Mouse (Mus musculus): ENCODE measurements at regions not wholly inside any gene's neighbourhood (a gene's known extent, or its start where the extent isn't known, plus 50 kb on each side); places are given as distances from the start of the nearest gene placed in this dataset.

DNA sequence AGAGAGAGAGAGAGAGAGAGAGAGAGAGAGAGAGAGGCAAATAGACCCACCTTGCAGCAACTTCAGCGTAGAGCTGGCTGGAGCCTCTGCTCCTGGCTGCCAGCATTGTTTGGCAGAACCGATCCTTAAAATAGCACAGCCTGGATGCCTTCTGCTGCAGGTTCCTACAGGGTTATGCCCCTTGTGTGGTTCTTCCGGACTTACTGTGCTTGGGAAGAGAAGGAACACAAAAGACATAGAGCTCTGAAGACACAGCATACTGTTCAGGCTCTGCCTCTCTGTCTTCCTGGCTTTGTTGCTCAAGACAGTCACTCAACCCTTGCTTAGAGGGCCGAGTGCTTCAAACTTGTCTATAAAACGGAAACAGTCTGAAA is 86.2 kb upstream of the Slc25a26 start:
- no peak for DNase-seq (ENCODE audit: low spot score in 2 of 2)

DNA sequence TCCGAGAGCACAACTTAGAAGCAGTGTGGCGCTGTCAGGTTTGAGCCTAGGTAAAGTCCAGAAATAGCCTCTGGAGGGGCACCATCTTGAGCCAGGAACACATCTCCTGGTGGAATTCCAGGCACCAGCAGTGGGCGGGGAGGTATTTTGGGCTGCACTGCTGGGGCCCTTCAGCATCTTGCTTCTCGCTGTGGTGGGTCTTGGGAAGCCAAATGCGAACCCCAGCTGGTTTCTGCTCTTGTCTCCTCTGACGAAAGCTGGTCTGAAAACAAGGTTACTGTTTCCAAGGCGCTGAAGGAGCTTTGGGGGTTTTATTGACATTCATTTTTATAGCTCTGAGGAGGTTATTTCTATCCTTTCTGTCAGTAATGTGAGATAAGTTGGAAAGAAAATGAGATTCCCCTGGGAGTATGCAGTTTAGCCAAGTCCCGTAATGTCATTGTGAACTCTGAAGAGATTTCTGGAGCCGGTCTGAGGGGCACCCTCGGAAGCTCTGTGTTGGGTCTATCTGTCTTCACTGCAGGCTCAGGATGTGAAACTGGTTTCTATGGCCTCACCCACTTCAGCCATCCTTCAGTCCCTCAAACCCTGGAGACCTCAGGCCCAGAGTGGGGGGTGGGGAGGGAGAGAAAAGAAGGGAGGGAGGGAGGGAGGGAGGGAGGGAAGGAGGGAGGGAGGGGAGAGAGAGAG is 86.7 kb upstream of the Slc25a26 start:
- DNase-seq (ENCODE audit: low spot score in 2 of 2), result peak in 1 of 2 experiments; percentile 21

DNA sequence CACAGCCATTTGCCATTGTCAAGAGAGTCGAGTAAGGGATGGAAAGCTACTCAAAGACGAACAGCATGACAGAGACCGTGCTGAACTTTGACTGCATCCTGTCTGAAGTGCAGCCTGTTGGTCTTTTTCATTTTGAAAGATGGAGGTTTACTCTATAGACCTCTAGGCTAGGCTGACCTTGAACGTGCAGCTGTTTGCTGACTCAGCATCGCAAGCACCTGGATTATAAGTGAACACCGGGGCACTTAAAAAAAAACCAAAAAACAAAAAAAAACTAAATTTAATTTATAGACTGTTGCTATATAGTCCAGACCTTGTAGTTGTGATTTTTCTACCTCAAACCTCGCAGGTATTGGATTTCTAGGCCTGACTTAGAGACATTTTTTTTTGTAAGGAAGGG is 87.8 kb upstream of the Slc25a26 start:
- no peak for DNase-seq (ENCODE audit: low spot score in 2 of 2)

DNA sequence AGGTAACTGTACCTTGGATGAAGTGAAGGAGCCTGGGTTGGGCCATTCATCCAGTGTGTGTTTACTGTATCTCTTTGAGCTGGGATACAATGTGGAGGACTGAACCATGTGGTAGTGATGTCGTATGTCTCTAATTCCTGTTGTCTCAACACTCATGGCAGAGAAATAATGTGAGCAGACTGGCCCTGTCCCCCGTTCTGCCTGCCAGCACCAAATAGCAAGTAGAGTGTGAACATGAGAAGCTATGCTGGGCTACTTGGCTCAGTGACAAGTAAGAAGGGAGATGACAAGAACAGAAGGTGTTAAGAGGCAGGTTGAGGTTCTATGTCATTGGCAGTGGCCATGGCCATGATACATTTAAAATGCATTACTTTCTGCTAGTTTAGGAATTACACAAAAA is 89.7 kb upstream of the Slc25a26 start:
- DNase-seq (ENCODE audit: low spot score in 2 of 2), result no peak

DNA sequence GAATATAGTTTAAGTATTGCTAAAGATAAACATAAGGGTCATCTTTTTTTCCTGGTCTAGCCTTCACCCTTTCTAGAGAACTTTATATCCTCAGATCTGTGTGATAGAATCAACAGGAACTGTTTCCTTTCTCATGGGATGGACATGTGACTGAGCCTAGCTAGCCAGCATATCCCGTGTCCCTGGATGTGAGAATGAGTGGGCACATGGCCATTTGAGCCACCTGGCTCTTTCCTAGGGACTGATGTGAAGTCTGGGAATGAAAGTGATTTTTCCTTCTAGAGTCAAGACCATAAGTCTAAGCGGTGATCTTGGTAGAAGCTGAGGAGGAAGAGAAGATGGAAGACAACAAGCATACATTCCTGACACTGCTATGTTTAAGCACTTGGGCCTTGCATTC is 91.1 kb upstream of the Slc25a26 start:
- no peak for DNase-seq (ENCODE audit: low spot score in 2 of 2)

DNA sequence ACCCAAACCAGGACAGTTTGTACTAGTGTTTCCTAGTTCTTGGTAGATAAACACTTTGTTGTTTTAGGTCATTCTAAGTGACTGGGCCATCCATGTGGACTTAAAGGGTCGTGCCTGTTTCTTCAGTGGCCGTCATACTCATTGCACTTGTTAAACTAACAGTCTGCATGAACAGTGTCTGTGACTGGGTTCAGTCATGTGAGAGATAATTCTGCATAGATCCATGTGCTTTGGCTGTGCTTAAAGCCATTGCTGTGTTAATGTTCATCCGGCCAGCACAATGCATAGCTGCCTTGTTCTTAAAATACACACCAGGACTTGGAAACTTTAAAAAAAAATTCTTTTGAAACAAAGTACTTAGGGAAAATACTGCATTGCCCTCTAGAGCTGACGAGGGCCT is 92.4 kb upstream of the Slc25a26 start:
- no peak for DNase-seq (ENCODE audit: low spot score in 2 of 2)

DNA sequence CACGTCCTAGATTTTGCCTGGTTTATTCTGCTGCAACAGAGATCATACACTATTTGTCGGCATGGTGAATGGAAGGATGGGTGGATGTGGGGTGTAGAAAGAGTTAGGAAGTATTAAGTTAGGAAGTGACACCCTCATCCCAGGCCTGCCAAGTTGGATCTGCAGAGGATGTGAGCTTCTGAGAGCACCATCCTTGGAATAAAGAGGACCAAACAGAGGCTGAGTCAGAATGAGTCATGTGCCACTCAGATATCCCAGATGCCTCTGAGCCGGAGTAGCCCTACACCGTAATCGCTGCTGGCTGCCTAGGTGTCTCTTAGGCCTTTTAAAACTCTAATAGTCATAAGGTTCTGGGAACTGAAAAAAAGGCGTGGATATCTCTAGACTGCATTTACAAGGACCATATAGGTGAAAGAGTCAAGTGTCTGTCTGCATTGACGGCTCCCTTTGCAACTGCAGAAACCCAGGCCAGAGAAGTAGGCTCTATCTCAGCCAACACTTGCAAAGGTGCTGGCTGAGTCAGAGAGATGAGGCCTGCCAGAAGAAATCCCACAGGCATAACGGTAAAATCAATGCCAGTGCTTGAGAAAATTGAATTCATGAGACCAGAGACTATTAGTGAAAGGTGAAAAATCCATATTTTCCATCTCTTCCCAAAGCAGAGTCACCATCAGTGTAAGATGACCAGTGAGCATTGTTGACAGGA is 94.6 kb upstream of the Slc25a26 start:
- DNase-seq (ENCODE audit: low spot score in 2 of 2), result peak; percentile 16 to 62

DNA sequence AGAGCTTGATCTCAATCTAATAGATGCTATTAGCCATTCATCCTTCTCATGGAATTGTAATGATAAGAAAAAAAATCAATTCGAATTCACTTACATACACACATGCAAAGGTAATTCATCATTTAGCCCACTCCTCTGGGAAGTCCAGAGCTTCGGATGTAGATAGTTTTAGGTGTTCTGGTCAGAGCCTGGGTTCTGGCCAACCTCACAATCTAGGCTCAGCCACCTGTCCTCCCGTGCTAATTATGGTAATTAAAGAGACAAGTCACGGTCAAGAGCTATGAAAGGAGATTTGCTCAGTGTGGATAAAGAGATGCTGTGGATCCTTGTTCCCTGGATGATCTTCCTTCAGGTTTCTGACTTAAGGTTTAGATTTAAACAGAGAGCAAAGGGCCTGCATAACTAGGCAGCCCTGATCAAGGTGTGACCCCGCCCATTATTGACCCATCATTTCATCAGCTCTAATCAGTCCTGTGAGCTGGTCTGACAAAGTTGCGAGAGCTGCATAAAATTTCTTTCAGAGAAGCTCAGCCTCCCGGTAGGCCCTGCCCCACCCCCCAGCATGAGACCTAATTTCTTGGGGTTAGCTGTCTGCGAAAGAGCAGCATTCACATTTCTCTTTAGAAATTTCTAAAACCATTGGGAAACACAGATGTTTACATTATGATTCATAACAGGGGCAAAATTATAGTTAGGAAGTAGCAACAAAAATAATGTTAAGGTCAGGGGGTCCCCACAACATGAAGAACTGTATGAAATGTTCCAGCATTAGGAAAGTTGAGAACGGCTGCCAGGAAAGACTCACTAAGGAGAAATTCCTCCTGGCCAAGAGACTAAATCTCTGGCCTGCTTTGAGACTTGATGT is 98.3 kb upstream of the Slc25a26 start:
- DNase-seq (ENCODE audit: low spot score in 2 of 2), result no peak

DNA sequence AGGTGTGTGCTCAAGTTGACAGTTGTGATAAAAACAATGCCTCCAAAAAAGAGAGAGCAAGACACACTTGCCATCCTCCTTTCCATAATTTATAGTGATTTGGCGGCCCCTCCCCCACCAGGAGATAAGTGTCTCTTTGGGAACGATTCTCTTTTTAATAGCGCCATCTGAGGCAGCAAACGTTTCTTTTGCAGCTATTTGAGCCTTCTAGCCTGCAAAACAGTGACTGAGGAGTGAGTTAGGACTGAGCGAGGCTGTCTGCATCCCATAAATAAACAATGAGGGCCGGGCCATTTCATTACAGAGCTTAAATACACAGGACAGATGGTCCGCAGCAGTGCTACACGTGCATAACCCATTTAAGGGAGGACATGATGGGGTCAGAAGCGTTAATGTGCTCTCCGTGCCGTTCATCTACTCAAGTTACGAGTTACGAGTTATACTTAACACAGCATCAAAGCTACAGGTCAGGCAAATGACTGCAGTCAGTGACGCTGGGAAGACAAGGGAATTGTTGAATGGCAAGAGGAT is 99.0 kb upstream of the Slc25a26 start:
- peak in 1 of 2 experiments; percentile 45 for DNase-seq (ENCODE audit: low spot score in 2 of 2)

DNA sequence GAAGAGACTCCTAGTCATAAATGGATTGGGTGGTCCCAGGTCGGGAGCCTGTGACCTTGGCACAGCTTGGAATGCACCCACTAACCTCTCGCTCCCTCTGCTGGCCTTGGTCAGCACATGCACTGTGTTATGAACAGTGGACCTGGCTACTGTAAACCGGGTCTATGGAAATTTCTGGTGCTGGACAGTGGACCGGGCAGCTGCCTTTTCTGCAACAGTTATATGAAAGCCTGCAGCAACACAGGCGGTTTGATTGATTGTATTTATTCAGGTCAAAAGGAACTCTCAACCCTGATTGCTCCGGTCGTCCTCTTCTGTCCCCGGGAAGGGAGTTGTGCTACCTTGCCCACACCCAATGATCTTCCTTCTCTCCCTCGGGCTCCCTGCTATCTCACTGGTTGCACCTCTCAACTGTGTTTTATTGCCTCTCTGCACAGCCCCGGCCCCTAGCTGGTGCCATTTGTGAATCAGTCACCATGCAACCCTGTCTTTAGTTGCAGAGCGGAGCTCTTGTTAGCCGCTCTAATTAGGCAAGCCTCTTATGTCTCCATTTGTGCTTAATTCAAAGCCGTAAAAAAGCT is 99.6 kb upstream of the Slc25a26 start:
- DNase-seq (ENCODE audit: low spot score in 2 of 2), result no peak

DNA sequence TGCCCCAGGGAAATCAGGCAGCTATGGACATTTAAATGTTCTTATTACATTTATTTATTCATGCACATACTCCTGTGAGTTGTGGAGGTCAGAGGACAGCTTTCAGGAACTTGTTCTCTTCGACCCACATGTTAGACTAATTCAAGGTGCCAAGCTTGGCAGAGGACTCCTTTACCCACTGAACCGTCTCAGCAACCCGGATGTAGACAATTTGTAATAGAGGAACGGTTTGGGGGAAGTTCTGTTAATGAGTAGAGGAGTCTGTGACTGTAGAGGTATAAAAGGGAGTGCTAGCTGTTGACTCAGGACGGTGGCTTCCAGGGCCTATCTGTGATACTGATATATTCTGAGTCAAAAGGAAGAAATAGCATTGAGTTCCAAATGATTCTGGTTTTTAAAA is 107.4 kb upstream of the Magi1 start:
- no peak for DNase-seq (ENCODE audit: low spot score in 2 of 2)

DNA sequence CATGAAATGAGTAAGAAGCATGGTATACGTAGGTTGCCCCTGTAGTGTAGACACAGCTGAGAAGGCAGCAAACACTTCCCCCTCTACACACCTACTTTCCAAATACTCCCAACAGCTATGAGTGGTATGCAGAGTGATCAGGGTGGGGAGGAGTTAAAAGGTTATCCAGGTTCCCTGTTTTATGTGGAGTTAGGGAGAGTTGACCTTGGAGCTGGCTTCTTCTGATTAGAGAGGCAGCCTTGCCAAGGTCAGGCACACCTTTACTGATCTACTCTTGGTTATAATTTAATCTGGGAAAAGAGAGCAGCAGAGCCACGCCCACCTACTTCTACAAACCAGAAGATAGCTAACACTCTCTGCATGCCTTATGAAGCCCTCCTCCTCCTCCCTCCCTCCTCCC is 106.7 kb upstream of the Magi1 start:
- no peak for DNase-seq (ENCODE audit: low spot score in 2 of 2)

DNA sequence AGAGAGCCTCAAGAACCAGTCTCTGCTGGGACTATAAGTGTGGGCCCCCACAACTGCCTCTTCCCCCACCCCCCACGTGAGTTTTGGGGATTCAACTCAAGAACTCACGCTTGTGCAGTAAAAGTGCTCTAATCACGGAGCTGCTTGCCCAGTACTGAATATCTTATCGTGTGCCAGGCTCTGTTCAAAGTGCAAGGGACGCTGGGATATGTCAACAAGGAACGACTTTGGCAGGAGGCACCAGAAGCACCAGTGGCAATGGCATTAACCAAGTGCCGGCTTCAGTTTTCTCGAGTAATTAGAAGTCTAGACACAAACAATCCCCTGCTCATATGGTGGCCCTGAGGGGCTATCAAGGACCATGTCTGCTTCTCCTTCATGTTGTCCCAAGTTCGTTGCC is 106.0 kb upstream of the Magi1 start:
- no peak for DNase-seq (ENCODE audit: low spot score in 2 of 2)

DNA sequence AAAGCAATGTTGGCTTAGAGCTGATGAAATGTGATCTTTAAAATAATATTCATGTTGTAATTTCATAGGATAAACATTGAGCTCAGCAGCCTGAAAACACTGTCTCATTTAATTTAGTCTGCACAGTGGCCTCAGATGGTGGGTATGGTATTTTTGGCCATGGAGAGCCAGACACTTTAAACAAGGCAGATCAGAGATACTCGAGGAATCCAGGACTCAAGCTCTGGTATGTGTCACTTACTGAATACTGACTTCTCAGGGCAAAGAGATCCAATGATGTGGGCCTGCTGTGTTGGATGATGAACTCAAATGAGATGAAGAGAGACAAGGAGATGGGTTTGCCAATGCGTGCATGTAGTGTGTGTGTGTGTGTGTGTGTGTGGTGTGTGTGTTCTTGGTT is 103.9 kb upstream of the Magi1 start:
- DNase-seq (ENCODE audit: low spot score in 2 of 2), result no peak

DNA sequence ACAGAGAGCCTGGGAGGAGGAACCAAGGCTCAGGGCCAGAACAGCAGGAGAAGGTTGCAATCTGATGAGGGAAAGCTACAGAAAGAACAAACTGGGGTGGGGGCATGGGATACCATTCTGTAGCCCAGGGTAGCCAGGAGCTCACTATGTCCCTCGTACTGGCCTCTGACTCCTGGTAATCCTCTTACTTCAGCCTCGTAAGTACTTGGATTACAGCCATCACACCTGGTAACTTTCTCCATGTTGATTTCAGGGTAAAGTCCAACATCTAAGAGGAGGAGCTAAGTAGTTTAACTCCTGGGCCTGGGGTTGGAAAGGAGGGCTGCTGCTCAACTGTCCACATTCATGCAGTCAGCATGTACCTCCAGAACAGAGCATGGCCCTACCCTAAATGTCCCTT is 101.8 kb upstream of the Magi1 start:
- DNase-seq (ENCODE audit: low spot score in 2 of 2), result no peak

DNA sequence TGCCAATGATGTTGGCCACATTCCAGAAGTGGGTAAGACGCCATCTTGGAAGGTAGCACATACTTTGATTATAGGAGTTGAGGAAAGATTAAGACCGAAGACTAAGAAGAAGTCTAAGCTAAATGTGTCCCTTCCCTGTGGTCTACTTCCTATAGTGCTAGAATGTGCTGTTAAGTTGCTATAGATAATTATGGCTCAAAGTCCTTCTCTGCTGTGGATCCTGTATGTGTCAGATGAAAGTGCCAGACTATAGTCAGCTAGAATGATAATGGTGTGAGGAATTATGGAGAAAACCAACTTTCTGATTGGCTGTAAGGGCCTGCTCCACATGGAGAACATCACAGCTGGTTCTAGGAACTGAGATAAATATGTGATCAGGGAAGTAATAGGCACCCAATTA is 86.3 kb upstream of the Magi1 start:
- no peak for DNase-seq (ENCODE audit: low spot score in 2 of 2)

DNA sequence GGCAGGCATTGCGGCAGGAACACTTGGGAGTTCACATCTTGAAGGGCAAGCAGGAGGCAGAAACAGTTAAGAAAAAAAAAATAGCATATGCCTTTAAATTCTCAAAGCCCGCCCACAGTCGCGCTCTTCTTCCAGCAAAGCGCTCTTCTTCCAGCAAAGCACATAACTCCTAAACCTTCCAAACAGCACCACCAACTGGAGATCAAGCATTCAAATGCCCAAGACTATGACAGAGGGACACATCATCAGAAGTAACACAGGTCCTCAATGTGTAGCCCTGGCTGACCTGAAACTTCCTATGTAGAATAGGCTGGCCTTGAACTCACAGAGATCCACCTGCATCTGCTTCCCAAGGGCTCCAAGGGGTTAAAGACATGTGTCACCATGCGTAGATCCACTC is 80.2 kb upstream of the Magi1 start:
- peak in 1 of 2 experiments; percentile 3 for DNase-seq (ENCODE audit: low spot score in 2 of 2)

DNA sequence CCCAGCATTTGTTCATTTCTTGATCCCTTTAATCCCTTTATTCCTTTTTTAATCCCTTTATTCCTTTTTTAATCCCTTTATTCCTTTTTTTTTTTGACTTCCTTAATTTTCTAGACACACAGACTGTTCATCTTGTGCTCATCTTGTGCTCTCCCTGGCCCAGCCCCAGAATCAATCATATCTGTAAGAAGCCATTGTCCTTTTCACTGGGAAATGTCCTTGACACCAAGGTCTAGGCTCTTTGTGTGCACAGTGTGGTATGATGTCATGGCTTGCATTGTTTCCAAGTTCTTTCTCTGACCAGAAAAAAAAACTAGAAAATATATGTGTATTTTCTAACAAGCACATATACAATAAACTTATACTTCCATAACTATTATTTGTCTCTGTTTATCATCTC is 78.9 kb upstream of the Magi1 start:
- no peak for DNase-seq (ENCODE audit: low spot score in 2 of 2)

DNA sequence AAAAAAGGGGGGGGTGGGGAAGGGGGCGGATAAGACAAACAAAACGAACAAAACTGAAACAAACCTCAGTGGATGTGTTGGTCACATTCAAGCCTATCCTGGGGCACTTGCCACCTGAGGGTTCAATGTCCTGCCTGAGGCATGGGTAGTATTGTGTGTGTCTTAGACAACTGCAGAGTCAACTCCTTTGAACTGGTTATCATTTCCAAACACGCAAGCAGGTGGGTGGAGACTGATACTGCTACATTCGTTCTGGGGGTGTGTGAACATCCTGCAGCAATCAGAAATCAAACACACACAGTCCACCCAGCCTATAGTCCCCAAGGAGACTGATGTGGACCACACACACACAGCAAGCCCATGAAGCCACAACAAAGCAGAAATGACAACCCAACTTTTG is 73.9 kb upstream of the Magi1 start:
- no peak for DNase-seq (ENCODE audit: low spot score in 2 of 2)

DNA sequence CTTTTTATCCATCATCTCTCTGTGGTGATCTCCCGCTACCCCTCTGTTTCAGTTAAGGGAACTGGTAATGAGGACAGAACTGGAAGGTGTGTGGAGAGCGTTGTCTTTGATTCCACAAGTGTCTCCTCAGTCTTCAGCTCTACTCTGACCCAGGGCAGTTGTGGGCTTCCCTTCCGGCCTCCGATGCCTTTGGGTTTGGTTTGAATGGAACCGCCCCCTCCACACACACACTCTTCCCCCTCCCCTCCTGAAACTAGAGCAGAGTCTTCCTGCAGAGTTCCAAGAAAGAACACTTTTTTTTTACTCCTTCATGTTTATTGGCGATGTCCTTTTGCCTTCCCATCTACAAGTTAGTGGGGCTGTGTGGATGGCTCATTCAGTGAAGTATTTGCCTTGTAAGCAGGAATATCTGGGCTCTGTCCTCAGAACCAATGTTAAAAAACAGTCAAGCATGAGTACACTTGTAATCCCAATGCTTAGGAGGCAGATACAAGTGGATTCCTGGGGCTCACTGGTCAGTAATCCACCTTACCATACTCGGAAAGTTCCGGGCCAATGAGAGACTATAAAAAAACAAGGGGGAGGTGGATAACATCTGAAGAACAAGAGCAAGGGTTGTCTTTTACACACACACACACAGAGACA is 70.9 kb upstream of the Magi1 start:
- no peak for DNase-seq (ENCODE audit: low spot score in 2 of 2)

DNA sequence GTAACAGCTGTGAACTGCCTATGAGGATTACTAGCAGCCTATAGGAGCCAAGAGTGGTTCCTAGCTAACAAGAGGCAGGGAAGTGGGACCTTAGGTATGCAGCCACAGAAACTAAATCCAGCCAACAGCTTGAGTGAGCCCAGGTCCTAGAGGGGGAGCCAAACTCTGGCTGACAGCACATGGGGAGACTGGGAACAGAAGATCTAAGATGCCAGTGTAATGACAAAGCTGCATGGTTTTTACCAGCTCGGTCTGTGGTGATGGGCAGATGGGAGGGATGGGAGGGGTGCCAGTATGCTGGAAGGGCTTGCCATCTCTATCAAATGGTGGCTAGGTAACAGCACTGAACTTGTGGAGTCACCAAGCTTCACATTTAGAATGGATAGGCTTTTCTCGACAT is 60.6 kb upstream of the Magi1 start:
- no peak for DNase-seq (ENCODE audit: low spot score in 2 of 2)

DNA sequence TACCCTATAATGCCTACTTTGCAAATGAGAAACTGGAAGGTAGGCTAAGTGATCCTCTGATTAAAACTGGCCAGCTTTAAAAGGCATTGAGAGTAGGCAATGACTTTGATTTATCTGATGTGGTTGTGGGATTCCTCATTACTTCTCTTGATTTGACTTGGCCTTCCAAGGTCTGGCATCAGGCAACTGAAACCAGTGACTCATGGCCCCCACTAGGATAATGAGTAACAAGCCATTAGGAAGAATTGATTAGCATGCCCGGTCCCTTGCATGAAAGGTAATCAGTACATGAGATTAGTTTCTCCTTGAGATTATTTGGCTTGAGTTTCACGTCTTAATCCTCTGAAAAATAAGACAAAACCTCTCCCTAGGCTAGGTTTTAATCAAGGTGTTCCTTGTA is 56.8 kb upstream of the Magi1 start:
- no peak for DNase-seq (ENCODE audit: low spot score in 2 of 2)

Data from left cerebral cortex, adult 9 months (tissue).